Mouse (Mus musculus): ENCODE results near the gene Rxrb. TPM values are rescaled to one million over a fixed set of nuclear protein-coding genes. Genes with fewer than 3 reads are reported as not detected.
"Not testable (repeated sequence)": the region's sequence is repeated elsewhere in the genome, so short reads cannot be mapped to it uniquely, and the experiment has no call there.

Rxrb gene
- polyA plus RNA-seq, 1 experiment from 2014 or later, result 35.3 TPM

- H3K9me3 ChIP-seq (ENCODE audit: low read depth, low read length), result no peaks in the 10 kb centered on the region
- peak; percentile 31; the same call in 1 of the 2 replicates for ATAC-seq (ENCODE audit: insufficient read depth)
- peaks cover 22% of the 10 kb centered on the region for H3K27me3 ChIP-seq (ENCODE audit: insufficient read depth, low read length)
- peak overlapping the region; percentile 53 for H3K9ac ChIP-seq
- WGBS, result 2% methylated on average over 86 of the region's 87 CpGs
- H3K27ac ChIP-seq (ENCODE audit: low read depth), result no peak overlapping the region
- H3K36me3 ChIP-seq (ENCODE audit: insufficient read depth), result no peaks in the 10 kb centered on the region
- DNase-seq, result peak; percentile 11
- H3K4me2 ChIP-seq, result peak overlapping the region; percentile 93
- no peaks in the 10 kb centered on the region for H3K4me1 ChIP-seq (ENCODE audit: insufficient read depth)
- no peak for TF ChIP-seq CTCF (IDR thresholded peaks at IDR 0.05; ENCODE audit: low read depth)
- peak overlapping the region; percentile 52 for H3K4me3 ChIP-seq (ENCODE audit: low read depth, low read length)
Observed at GRCm38 (mm10) chr17:33999341-34000149, 32.1 kb upstream of the Rxrb start.

GRCm38 (mm10) chr17:34000150-34000537, 31.5 kb upstream of the Rxrb start, which contains the start of gene H2-K1:
H2-K1 (minus strand) TSS chr17:34000347.
- Histone ChIP-seq H3K27ac (ENCODE audit: low read depth) (no peak within 1 kb of the TSS), H3K9ac (peak within 1 kb of the TSS; percentile 53), H3K36me3 (ENCODE audit: insufficient read depth) (no peaks in the 10 kb centered on the region), H3K4me1 (ENCODE audit: insufficient read depth) (no peaks in the 10 kb centered on the region), H3K27me3 (ENCODE audit: insufficient read depth, low read length) (peaks cover 22% of the 10 kb centered on the region), H3K9me3 (ENCODE audit: low read depth, low read length) (no peaks in the 10 kb centered on the region), H3K4me3 (ENCODE audit: low read depth, low read length) (peak within 1 kb of the TSS; percentile 52), H3K4me2 (peak within 1 kb of the TSS; percentile 93)
- ATAC-seq (ENCODE audit: insufficient read depth) (peak; percentile 83), DNase-seq (peak; percentile 83)
- WGBS, result 1% methylated on average over 28 of the region's 30 CpGs
- no peak for TF ChIP-seq CTCF (IDR thresholded peaks at IDR 0.05; ENCODE audit: low read depth)

- not testable (repeated sequence) for H3K36me3 ChIP-seq (ENCODE audit: insufficient read depth); H3K9me3 ChIP-seq (ENCODE audit: low read depth, low read length); H3K27ac ChIP-seq (ENCODE audit: low read depth); H3K4me1 ChIP-seq (ENCODE audit: insufficient read depth); H3K4me2 ChIP-seq; DNase-seq; ATAC-seq (ENCODE audit: insufficient read depth); H3K9ac ChIP-seq
- Histone ChIP-seq H3K4me3 (ENCODE audit: low read depth, low read length) (peak overlapping the region; percentile 52; the same call in 1 of the 2 replicates), H3K27me3 (ENCODE audit: insufficient read depth, low read length) (peaks cover 22% of the 10 kb centered on the region)
- 42% methylated on average over 2 of the region's 2 CpGs for WGBS
Observed at GRCm38 (mm10) chr17:34000796-34001195, 30.8 kb upstream of the Rxrb start.

GRCm38 (mm10) chr17:34003426-34003825, 28.2 kb upstream of the Rxrb start:
- H3K4me3 ChIP-seq (ENCODE audit: low read depth, low read length), result no peak overlapping the region
- H3K4me1 ChIP-seq (ENCODE audit: insufficient read depth), result no peaks in the 10 kb centered on the region
- H3K9me3 ChIP-seq (ENCODE audit: low read depth, low read length), result no peaks in the 10 kb centered on the region
- WGBS, result 3% methylated on average over 5 of the region's 5 CpGs
- DNase-seq (peak; percentile 68), ATAC-seq (ENCODE audit: insufficient read depth) (no peak)
- H3K27ac ChIP-seq (ENCODE audit: low read depth), result no peak overlapping the region
- H3K9ac ChIP-seq, result no peak overlapping the region
- no peak overlapping the region for H3K4me2 ChIP-seq
- peak; percentile 81 for TF ChIP-seq CTCF (IDR thresholded peaks at IDR 0.05; ENCODE audit: low read depth)
- no peaks in the 10 kb centered on the region for H3K36me3 ChIP-seq (ENCODE audit: insufficient read depth)
- H3K27me3 ChIP-seq (ENCODE audit: insufficient read depth, low read length), result peaks cover 22% of the 10 kb centered on the region

GRCm38 (mm10) chr17:34006570-34006969, 25.0 kb upstream of the Rxrb start:
- H3K27me3 ChIP-seq (ENCODE audit: insufficient read depth, low read length), result 0 out of 2 replicates have a peak, but pooled peaks cover 3% of the 10 kb centered on the region
- H3K9me3 ChIP-seq (ENCODE audit: low read depth, low read length), result no peaks in the 10 kb centered on the region
- no peak for TF ChIP-seq CTCF (IDR thresholded peaks at IDR 0.05; ENCODE audit: low read depth)
- DNase-seq, result no peak
- no peaks in the 10 kb centered on the region for H3K36me3 ChIP-seq (ENCODE audit: insufficient read depth)
- WGBS, result 32% methylated on average over 2 of the region's 2 CpGs
- no peak overlapping the region for H3K27ac ChIP-seq (ENCODE audit: low read depth)
- no peak overlapping the region for H3K4me3 ChIP-seq (ENCODE audit: low read depth, low read length)
- no peak for ATAC-seq (ENCODE audit: insufficient read depth)
- no peaks in the 10 kb centered on the region for H3K4me1 ChIP-seq (ENCODE audit: insufficient read depth)
- no peak overlapping the region for H3K9ac ChIP-seq
- no peak overlapping the region for H3K4me2 ChIP-seq

- Histone ChIP-seq H3K9ac (no peak overlapping the region), H3K9me3 (ENCODE audit: low read depth, low read length) (no peaks in the 10 kb centered on the region), H3K4me2 (no peak overlapping the region), H3K4me1 (ENCODE audit: insufficient read depth) (no peaks in the 10 kb centered on the region), H3K27me3 (ENCODE audit: insufficient read depth, low read length) (no peaks in the 10 kb centered on the region), H3K27ac (ENCODE audit: low read depth) (no peak overlapping the region), H3K36me3 (ENCODE audit: insufficient read depth) (no peaks in the 10 kb centered on the region), H3K4me3 (ENCODE audit: low read depth, low read length) (no peak overlapping the region)
- TF ChIP-seq CTCF (IDR thresholded peaks at IDR 0.05; ENCODE audit: low read depth), result no peak
- WGBS, result 57% methylated on average over 4 of the region's 5 CpGs
- ATAC-seq (ENCODE audit: insufficient read depth) (no peak), DNase-seq (no peak)
Observed at GRCm38 (mm10) chr17:34010156-34010555, 21.5 kb upstream of the Rxrb start.

- no peaks in the 10 kb centered on the region for H3K27me3 ChIP-seq (ENCODE audit: insufficient read depth, low read length)
- no peak overlapping the region for H3K4me2 ChIP-seq
- no peaks in the 10 kb centered on the region for H3K9me3 ChIP-seq (ENCODE audit: low read depth, low read length)
- DNase-seq (no peak), ATAC-seq (ENCODE audit: insufficient read depth) (no peak)
- H3K4me1 ChIP-seq (ENCODE audit: insufficient read depth), result no peaks in the 10 kb centered on the region
- 89% methylated on average over 8 of the region's 8 CpGs for WGBS
- no peaks in the 10 kb centered on the region for H3K36me3 ChIP-seq (ENCODE audit: insufficient read depth)
- no peak overlapping the region for H3K4me3 ChIP-seq (ENCODE audit: low read depth, low read length)
- H3K9ac ChIP-seq, result no peak overlapping the region
- no peak for TF ChIP-seq CTCF (IDR thresholded peaks at IDR 0.05; ENCODE audit: low read depth)
- H3K27ac ChIP-seq (ENCODE audit: low read depth), result no peak overlapping the region
Observed at GRCm38 (mm10) chr17:34013436-34013835, 18.2 kb upstream of the Rxrb start.
